Mouse (Mus musculus) embryonic stem cell, embryonic (primary cell): Measurements from ENCODE around the gene 1190002N15Rik.

ENCODE experiments used
- CTCF ChIA-PET, 4 experiments: fragments of 300-600 bp in 2 of 4; fragments of 350-600 bp in 2 of 4; sonication (Branson Sonifier 250); formaldehyde crosslinking; loops; one replicate each; lab custom pipeline; 2022; ENCODE audit warnings: inconsistent platforms in 2 of 4; lab: Charles Lee
- POLR2A ChIA-PET, 4 experiments: fragments of 300-600 bp in 2 of 4; fragments of 350-600 bp in 2 of 4; sonication (Branson Sonifier 250); formaldehyde crosslinking; loops; one replicate each; lab custom pipeline; 2022; ENCODE audit warnings: antibody characterized with exemption in 4 of 4, inconsistent platforms in 1 of 4; lab: Charles Lee

1190002N15Rik gene

GRCm38 (mm10) chr9:94537970-94538822 lies at the start of gene 1190002N15Rik:
Gene 1190002N15Rik (minus strand): TSS chr9:94538081.
- ChIA-PET POLR2A (interaction anchor here (0.5 to 4.9 kb wide), 49 partner anchors 8 to 1581 kb away, joined by 3 to 66 read pairs (median 4); partner anchors contain the start of genes Chst2 (in 1 of the 4), Gk5 (in 1 of the 4), Pcolce2 (in 1 of the 4) and U2surp (in 1 of the 4)), CTCF (no interaction called here)

- CTCF ChIA-PET, result interaction anchor here in 1 of 4 experiments (0.6 kb wide), 1 partner anchor 88 kb away, joined by 3 read pairs; no protein-coding TSS in a partner anchor
Observed at GRCm38 (mm10) chr9:94582309-94582708, 44.4 kb upstream of the 1190002N15Rik start.

DNA sequence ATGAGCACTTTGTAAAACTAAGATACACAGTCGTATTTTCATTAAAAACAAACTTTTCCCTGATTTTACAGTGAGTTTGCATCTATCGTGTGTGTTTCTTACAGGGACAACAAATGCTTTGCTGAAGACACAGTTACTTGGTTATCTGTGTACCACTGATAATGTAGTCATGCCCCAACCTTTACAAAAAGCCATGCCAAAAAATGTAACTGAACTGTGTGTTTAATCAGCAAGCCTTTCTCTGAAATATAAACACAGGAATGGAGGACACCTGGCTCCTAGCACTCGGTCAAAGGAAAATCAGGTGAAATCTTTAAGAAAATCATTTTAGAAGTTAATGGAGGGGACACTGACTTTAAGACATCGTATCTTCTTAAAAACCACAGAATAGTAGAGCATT lies 43.8 kb upstream of the 1190002N15Rik start:
- POLR2A ChIA-PET, result no interaction called here
- CTCF ChIA-PET, result no interaction called here

More at GRCm38 (mm10) chr9:94582309-94582708, 44.4 kb upstream of the 1190002N15Rik start:
- POLR2A ChIA-PET, result no interaction called here

DNA sequence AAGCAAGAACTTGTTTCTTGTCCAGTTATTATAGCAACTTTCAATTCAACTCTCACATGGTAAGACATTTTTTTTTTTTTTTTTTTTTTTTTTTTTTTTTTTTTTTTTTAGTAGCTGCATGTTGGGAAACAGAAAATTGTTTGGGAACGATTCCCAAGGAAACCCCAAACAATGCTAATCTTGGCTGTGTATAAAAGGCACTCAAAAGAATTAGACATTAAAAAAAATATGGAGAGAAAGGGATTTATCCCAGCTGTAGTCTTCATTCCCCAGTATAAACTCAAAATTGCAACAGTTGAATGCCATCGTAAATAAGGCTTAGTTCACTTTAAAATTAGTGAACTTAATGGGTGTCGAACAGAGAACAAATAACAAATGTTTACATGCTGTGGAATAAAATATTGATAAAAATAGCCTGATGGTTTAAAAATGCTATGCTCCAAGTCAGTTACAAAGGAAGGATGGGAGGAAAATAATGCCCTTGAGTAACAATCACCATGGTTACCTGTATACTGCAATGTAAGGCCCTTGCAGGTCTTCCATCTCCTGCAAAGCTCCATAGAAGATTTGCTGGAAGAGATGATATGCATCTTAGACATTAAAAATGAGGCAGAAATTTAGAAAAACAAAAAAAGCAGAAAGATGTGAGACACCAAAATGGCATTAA lies 42.3 kb upstream of the 1190002N15Rik start:
- POLR2A ChIA-PET, result no interaction called here
- CTCF ChIA-PET, result interaction anchor here in 1 of 4 experiments (0.6 kb wide), 1 partner anchor 401 kb away, joined by 10 read pairs; no protein-coding TSS in a partner anchor

GRCm38 (mm10) chr9:94571802-94572201 lies 33.9 kb upstream of the 1190002N15Rik start:
- ChIA-PET POLR2A (interaction anchor here in 1 of 4 experiments (0.9 kb wide), 1 partner anchor 31 kb away, joined by 3 read pairs; no protein-coding TSS in a partner anchor), CTCF (no interaction called here)

DNA sequence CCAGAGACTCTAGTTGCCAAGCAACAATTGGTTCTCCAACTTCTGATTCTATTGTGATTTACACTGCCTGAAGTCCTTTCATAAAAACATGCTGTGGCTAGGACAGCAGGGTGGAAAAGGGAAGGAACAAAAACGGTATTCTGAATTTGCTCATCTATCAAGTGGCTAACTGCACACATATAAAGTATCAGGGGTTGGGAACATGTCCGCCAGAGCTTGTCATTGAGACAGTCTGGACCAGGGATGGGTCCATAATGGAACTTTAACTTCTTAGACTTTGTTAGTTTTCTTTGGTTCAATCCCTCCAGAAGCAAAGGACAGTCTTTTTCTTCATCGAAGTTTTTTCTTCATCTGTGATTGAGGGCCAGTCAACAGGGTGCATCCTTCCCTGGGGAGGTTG lies 30.5 kb upstream of the 1190002N15Rik start:
- POLR2A ChIA-PET, result interaction anchor here in 1 of 4 experiments (0.6 kb wide), 1 partner anchor 1773 kb away, joined by 3 read pairs; no protein-coding TSS in a partner anchor
- CTCF ChIA-PET, result no interaction called here

GRCm38 (mm10) chr9:94567722-94568314 lies 29.9 kb upstream of the 1190002N15Rik start:
- POLR2A ChIA-PET, result interaction anchor here in 1 of 4 experiments (1.2 kb wide), 1 partner anchor 29 kb away, joined by 3 read pairs; no protein-coding TSS in a partner anchor
- CTCF ChIA-PET, result no interaction called here

- CTCF ChIA-PET, result interaction anchor here in 1 of 4 experiments (0.6 kb wide), 1 partner anchor 1422 kb away, joined by 4 read pairs; no protein-coding TSS in a partner anchor
Observed at GRCm38 (mm10) chr9:94556776-94557514, 19.1 kb upstream of the 1190002N15Rik start.

DNA sequence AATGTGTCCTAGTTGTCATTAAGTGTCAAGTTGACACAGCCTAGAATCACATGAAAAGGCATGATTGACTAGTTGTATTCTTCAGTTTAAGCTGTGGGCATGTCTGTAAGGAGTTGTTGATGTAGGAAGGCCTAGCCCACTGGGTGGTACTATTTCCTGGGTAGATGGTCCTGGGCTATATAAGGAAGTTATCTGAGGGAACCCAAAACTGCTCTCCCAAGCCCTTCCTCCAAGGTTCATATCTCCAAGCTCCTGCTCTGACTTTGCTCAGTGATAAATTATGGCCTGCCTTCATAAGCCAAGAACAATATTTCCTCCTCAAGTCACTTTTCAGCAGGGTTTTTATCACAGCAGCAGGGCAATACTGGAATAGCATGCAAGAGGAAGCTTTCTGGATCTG lies 18.4 kb upstream of the 1190002N15Rik start:
- ChIA-PET CTCF (no interaction called here), POLR2A (interaction anchor here in 1 of 4 experiments (0.6 kb wide), 1 partner anchor 15 kb away, joined by 6 read pairs; no protein-coding TSS in a partner anchor)

More at GRCm38 (mm10) chr9:94556776-94557514, 19.1 kb upstream of the 1190002N15Rik start:
- POLR2A ChIA-PET, result interaction anchor here in 3 of 4 experiments (0.6 to 1.7 kb wide), 6 partner anchors 12 to 25 kb away, joined by 4 to 6 read pairs (median 4); no protein-coding TSS in a partner anchor

GRCm38 (mm10) chr9:94550493-94551095 lies 12.7 kb upstream of the 1190002N15Rik start:
- ChIA-PET CTCF (interaction anchor here in 2 of 4 experiments (0.6 kb wide), 2 partner anchors 137 to 189 kb away, joined by 5 to 10 read pairs; no protein-coding TSS in a partner anchor), POLR2A (interaction anchor here in 2 of 4 experiments (1.2 to 2.6 kb wide), 4 partner anchors 9 to 14 kb away, joined by 3 to 10 read pairs (median 6); partner anchors contain the start of gene 1190002N15Rik (in 2 of the 2))

- POLR2A ChIA-PET, result no interaction called here
- CTCF ChIA-PET, result no interaction called here
Observed at GRCm38 (mm10) chr9:94543881-94544280, 6.0 kb upstream of the 1190002N15Rik start.

DNA sequence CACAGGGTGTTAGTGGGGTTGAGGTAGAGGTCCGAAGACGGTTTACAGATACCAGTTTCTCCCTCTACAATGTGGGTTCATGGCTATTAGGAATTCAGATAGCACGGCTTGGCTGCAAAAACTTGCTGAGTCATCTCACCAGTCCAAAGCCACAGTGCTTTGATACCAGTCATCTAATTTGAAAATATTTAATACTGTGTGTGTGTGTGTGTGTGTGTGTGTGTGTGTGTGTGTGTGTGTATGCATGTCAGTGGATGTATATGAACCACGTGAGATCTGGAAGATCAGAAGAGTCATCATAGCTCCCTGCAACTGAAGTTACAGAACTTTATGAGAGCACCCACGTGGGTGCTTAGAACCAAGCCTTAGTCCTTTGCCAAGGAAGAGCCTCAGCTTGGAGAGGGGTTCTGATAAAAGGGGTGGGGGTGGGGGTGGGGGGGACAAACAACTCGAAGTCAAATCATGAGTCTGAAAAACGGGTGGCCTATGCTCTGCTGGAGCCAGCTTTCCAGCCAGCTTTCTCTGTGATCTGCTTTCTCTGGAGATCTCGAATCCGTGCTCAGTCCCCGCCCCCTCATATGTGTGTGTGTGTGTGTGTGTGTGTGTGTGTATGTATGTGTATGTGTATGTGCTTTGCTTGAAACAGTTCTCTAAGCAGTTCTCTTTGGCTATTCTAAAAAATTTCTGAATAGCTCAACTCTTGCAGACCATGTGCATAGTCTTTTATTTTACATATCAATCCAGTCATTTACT lies 2.6 kb upstream of the 1190002N15Rik start:
- CTCF ChIA-PET, result interaction anchor here in 1 of 4 experiments (0.7 kb wide), 1 partner anchor 186 kb away, joined by 3 read pairs; no protein-coding TSS in a partner anchor
- POLR2A ChIA-PET, result interaction anchor here in 3 of 4 experiments (0.6 to 2.0 kb wide), 26 partner anchors 8 to 1454 kb away, joined by 3 to 9 read pairs (median 4); no protein-coding TSS in a partner anchor

GRCm38 (mm10) chr9:94539346-94539865 lies 1.5 kb upstream of the 1190002N15Rik start:
- ChIA-PET CTCF (interaction anchor here in 1 of 4 experiments (0.7 kb wide), 1 partner anchor 187 kb away, joined by 3 read pairs; no protein-coding TSS in a partner anchor), POLR2A (interaction anchor here in 2 of 4 experiments (1.2 to 4.9 kb wide), 12 partner anchors 7 to 1098 kb away, joined by 3 to 66 read pairs (median 4); partner anchors contain the start of gene Pcolce2 (in 1 of the 2))

DNA sequence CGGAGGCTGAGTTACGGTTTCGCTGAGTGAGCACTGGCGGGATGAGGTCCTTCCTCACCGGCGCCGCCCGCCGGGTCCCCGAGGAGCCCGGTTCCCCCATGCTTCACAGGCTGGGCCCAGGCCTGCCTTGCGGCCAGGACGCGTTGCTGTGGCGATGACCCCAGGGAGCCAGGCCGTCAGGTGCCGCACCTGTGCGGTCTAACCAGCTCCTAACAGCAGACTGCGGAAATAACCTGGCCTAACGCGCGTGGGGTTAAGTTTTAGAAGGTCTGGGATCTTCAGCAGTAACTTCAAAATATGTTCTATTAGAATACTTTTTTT lies 902 bp upstream of the 1190002N15Rik start:
- CTCF ChIA-PET, result no interaction called here

GRCm38 (mm10) chr9:94537051-94537917 lies 597 bp downstream of the 1190002N15Rik start:
- CTCF ChIA-PET, result no interaction called here
- POLR2A ChIA-PET, result interaction anchor here (0.5 to 4.9 kb wide), 40 partner anchors 9 to 1582 kb away, joined by 3 to 66 read pairs (median 4); partner anchors contain the start of genes Chst2 (in 1 of the 4), Gk5 (in 1 of the 4) and U2surp (in 1 of the 4)

More for the DNA sequence above, 902 bp upstream of the 1190002N15Rik start:
- POLR2A ChIA-PET, result interaction anchor here in 2 of 4 experiments (0.7 to 4.9 kb wide), 24 partner anchors 7 to 1267 kb away, joined by 3 to 66 read pairs (median 5); partner anchors contain the start of genes Pcolce2 (in 1 of the 2) and U2surp (in 1 of the 2)
